Mouse (Mus musculus): ENCODE results near the gene Sec13. TPM values are rescaled to one million over a fixed set of nuclear protein-coding genes. Genes with fewer than 3 reads are reported as not detected.

The Sec13 gene
- polyA plus RNA-seq, 1 experiment from 2014 or later: 264 TPM

- H3K9ac ChIP-seq (ENCODE audit: low read length): no peak overlapping the region
- H3K27me3 ChIP-seq (ENCODE audit: control insufficient read depth, insufficient read depth, low read length): no peaks in the 10 kb centered on the region
- H3K36me3 ChIP-seq (ENCODE audit: control insufficient read depth, insufficient read depth, low read length): no peaks in the 10 kb centered on the region
- ATAC-seq (ENCODE audit: low FRiP score) (no peak), DNase-seq (ENCODE audit: low spot score, missing footprints) (no peak)
- H3K4me1 ChIP-seq (ENCODE audit: control insufficient read depth, insufficient read depth, low read length): no peaks in the 10 kb centered on the region
- H3K9me3 ChIP-seq (ENCODE audit: control insufficient read depth, low read length): no peaks in the 10 kb centered on the region
- 79% methylated on average over 9 of the region's 9 CpGs for WGBS
- no peak overlapping the region for H3K27ac ChIP-seq (ENCODE audit: low read depth, low read length)
- no peak overlapping the region for H3K4me3 ChIP-seq (ENCODE audit: low read depth, low read length)
- H3K4me2 ChIP-seq: no peak overlapping the region
Measured at GRCm38 (mm10) chr6:113679993-113680566, 60.5 kb downstream of the Sec13 start.

GRCm38 (mm10) chr6:113678246-113679012 is 62.1 kb downstream of the Sec13 start:
- no peaks in the 10 kb centered on the region for H3K36me3 ChIP-seq (ENCODE audit: control insufficient read depth, insufficient read depth, low read length)
- no peak overlapping the region for H3K27ac ChIP-seq (ENCODE audit: low read depth, low read length)
- DNase-seq (ENCODE audit: low spot score, missing footprints) (no peak), ATAC-seq (ENCODE audit: low FRiP score) (no peak)
- no peaks in the 10 kb centered on the region for H3K9me3 ChIP-seq (ENCODE audit: control insufficient read depth, low read length)
- H3K4me3 ChIP-seq (ENCODE audit: low read depth, low read length): no peak overlapping the region
- H3K27me3 ChIP-seq (ENCODE audit: control insufficient read depth, insufficient read depth, low read length): no peaks in the 10 kb centered on the region
- no peak overlapping the region for H3K4me2 ChIP-seq
- no peak overlapping the region for H3K9ac ChIP-seq (ENCODE audit: low read length)
- H3K4me1 ChIP-seq (ENCODE audit: control insufficient read depth, insufficient read depth, low read length): no peaks in the 10 kb centered on the region
- 80% methylated on average over 14 of the region's 14 CpGs for WGBS

Small RNAs within 50 kb of the gene (microRNA-seq; reads per million reads assigned to microRNA genes)
- gene Mir7042: 1.5 reads per million

Other genes starting within 250 kb of the Sec13 start
- 0.97 and 1.1 TPM in 2 replicates for gene Prrt3, start 238.8 kb downstream of the Sec13 start, polyA plus RNA-seq (2014; fragmentation: Nextera tagmentation; extraction: Ambion mirVana)
- gene Emc3, start 209.1 kb downstream of the Sec13 start, polyA plus RNA-seq (2014; fragmentation: Nextera tagmentation; extraction: Ambion mirVana): 88.4 and 90.0 TPM in 2 replicates
- 13.5 and 15.6 TPM in 2 replicates for gene Fancd2, start 209.1 kb downstream of the Sec13 start, polyA plus RNA-seq (2014; fragmentation: Nextera tagmentation; extraction: Ambion mirVana)
- gene Fancd2os, start 140.0 kb downstream of the Sec13 start, polyA plus RNA-seq (2014; fragmentation: Nextera tagmentation; extraction: Ambion mirVana): 0.42 and 0.47 TPM in 2 replicates
- gene Brk1, start 136.0 kb downstream of the Sec13 start, polyA plus RNA-seq (2014; fragmentation: Nextera tagmentation; extraction: Ambion mirVana): 223 and 232 TPM in 2 replicates
- 60.9 and 62.4 TPM in 2 replicates for gene Vhl, start 116.8 kb downstream of the Sec13 start, polyA plus RNA-seq (2014; fragmentation: Nextera tagmentation; extraction: Ambion mirVana)
- gene Irak2, start 102.3 kb downstream of the Sec13 start, polyA plus RNA-seq (2014; fragmentation: Nextera tagmentation; extraction: Ambion mirVana): 1.6 and 1.9 TPM in 2 replicates
- gene Tatdn2, start 43.7 kb downstream of the Sec13 start, polyA plus RNA-seq (2014; fragmentation: Nextera tagmentation; extraction: Ambion mirVana): 1.0 and 1.7 TPM in 2 replicates
- gene Ghrl, start 20.9 kb downstream of the Sec13 start, polyA plus RNA-seq (2014; fragmentation: Nextera tagmentation; extraction: Ambion mirVana): 0.33 and 0.40 TPM in 2 replicates